Mouse (Mus musculus): ENCODE data around the gene Zfp804a.

DNA sequence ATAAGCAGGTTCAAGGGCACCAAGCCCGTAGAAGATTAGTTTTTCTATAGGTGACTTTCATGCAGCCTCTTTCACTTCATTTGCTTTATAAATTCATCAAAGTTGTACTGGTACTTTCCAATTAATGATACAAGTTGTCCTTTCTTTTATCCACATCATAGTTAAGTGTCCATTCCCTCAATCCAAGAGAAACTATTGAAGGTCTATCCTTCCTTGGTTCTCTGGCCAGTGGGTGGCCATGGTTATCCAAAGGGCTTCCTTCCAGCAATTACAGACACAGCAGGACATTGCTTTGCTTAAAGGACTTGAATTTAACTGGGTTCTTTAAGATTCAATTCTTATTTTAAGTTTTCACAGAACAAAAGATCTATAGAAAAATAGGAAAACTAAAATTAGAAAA is 158.9 kb downstream of the Zfp804a start:
- no peak for TF ChIP-seq ZNF384 (IDR thresholded peaks at IDR 0.05; ENCODE audit: low read depth, low read length)
- TF ChIP-seq HCFC1 (IDR thresholded peaks at IDR 0.05; ENCODE audit: borderline replicate concordance, insufficient read depth, low read length), result no peak
- TF ChIP-seq MAFK (IDR thresholded peaks at IDR 0.05; ENCODE audit: insufficient read depth, low read depth, low read length), result no peak
- no peak for TF ChIP-seq ZC3H11A (IDR thresholded peaks at IDR 0.05; ENCODE audit: borderline replicate concordance, low read depth, low read length)
- no peak for TF ChIP-seq CHD2 (IDR thresholded peaks at IDR 0.05; ENCODE audit: low read depth, low read length)

Data from ES-E14 (cell line).